Mouse (Mus musculus) CH12.LX (cell line): ENCODE data around the gene Kpnb1. TPM values are rescaled to one million over a fixed set of nuclear protein-coding genes. Genes with fewer than 3 reads are reported as not detected.

ENCODE experiments used
- DNase-seq: peaks from one replicate; pipeline ENCODE4 v3.0.0-alpha.2; 2013; ENCODE audit errors: extremely low read depth
- H3K27ac ChIP-seq: 2 replicates; pipeline ENCODE4 v1.5.1; 2012; ENCODE audit warnings: low read depth, mild to moderate bottlenecking, control low read depth, moderate library complexity; ENCODE audit not compliant: insufficient read depth
- H3K27me3 ChIP-seq: replicated peaks from 2 replicates; pipeline ENCODE3; 2012; ENCODE audit warnings: inconsistent platforms
- H3K36me3 ChIP-seq, 2 experiments: replicated peaks in 1 of 2; 2 replicates each; pipeline versions ENCODE3 to v1.6.1; 2012; ENCODE audit warnings: inconsistent platforms in 1 of 2, low read length in 1 of 2, mild to moderate bottlenecking in 1 of 2, mixed read lengths in 1 of 2, moderate library complexity in 1 of 2; ENCODE audit not compliant: control insufficient read depth in 1 of 2, insufficient read depth in 1 of 2
- H3K4me1 ChIP-seq, 2 experiments: 2 replicates each; pipeline ENCODE4 v1.6.1; 2012; ENCODE audit warnings: inconsistent platforms in 1 of 2, moderate library complexity in 1 of 2; ENCODE audit not compliant: insufficient read depth in 2 of 2, control insufficient read depth in 1 of 2
- H3K4me2 ChIP-seq: 2 replicates; pipeline ENCODE4 v1.6.1; 2012; ENCODE audit warnings: low read depth, mild to moderate bottlenecking, control low read depth; ENCODE audit not compliant: poor library complexity, insufficient read depth, severe bottlenecking
- H3K4me3 ChIP-seq, 3 experiments: fragments of 150-350 bp in 1 of 3; sonication (generic) in 1 of 3; replicated peaks in 1 of 3; 2 replicates each; pipeline versions ENCODE3 to v1.5.1; 2011 to 2012; ENCODE audit warnings: low read depth in 2 of 3, low read length in 2 of 3, mild to moderate bottlenecking in 2 of 3, moderate library complexity in 2 of 3, control low read depth in 1 of 3, improper control_type of control experiment in 1 of 3, inconsistent platforms in 1 of 3, mixed read lengths in 1 of 3; ENCODE audit not compliant: poor library complexity in 1 of 3
- H3K79me2 ChIP-seq: replicated peaks from 2 replicates; pipeline ENCODE4 v1.6.1; 2012; ENCODE audit warnings: mild to moderate bottlenecking, moderate library complexity; ENCODE audit not compliant: control insufficient read depth, poor library complexity, insufficient read depth, severe bottlenecking; ENCODE audit errors: extremely low read depth
- H3K9ac ChIP-seq: 2 replicates; pipeline ENCODE4 v1.6.1; 2012; ENCODE audit warnings: low read depth, mild to moderate bottlenecking, control low read depth, moderate library complexity; ENCODE audit not compliant: insufficient read depth
- H3K9me3 ChIP-seq: replicated peaks from 2 replicates; pipeline ENCODE3; 2012; ENCODE audit warnings: low read length, inconsistent platforms, mixed read lengths
- CHD1 ChIP-seq: IDR thresholded peaks from 2 replicates; pipeline ENCODE4 v1.6.1; 2012; ENCODE audit warnings: low read depth, low read length, improper control_type of control experiment, inconsistent platforms
- E2F4 ChIP-seq: IDR thresholded peaks from 2 replicates; pipeline ENCODE4 v1.6.1; 2011; ENCODE audit warnings: low read depth, low read length, improper control_type of control experiment; ENCODE audit not compliant: insufficient replicate concordance
- ETS1 ChIP-seq: conservative IDR thresholded peaks from 2 replicates; pipeline ENCODE4 v1.6.1; 2012; ENCODE audit warnings: low read depth, mild to moderate bottlenecking, inconsistent platforms, low read length, improper control_type of control experiment, moderate library complexity
- GABPA ChIP-seq: IDR thresholded peaks from 2 replicates; pipeline ENCODE4 v1.6.1; 2012; ENCODE audit warnings: low read depth, low read length, improper control_type of control experiment, inconsistent platforms; ENCODE audit not compliant: insufficient replicate concordance
- HCFC1 ChIP-seq: IDR thresholded peaks from 2 replicates; pipeline ENCODE4 v1.6.1; 2012; ENCODE audit warnings: low read depth, mild to moderate bottlenecking, inconsistent platforms, low read length, improper control_type of control experiment
- JUN ChIP-seq: IDR thresholded peaks from 2 replicates; pipeline ENCODE4 v1.6.1; 2011; ENCODE audit warnings: low read depth, mild to moderate bottlenecking, low read length, improper control_type of control experiment, moderate library complexity; ENCODE audit not compliant: insufficient read depth
- MEF2A ChIP-seq: IDR thresholded peaks from 2 replicates; pipeline ENCODE4 v1.6.1; 2014; ENCODE audit warnings: low read depth, mild to moderate bottlenecking, inconsistent platforms, low read length, improper control_type of control experiment, borderline replicate concordance
- NELFE ChIP-seq: IDR thresholded peaks from 2 replicates; pipeline ENCODE4 v1.6.1; 2011; ENCODE audit warnings: low read depth, low read length, improper control_type of control experiment
- PAX5 ChIP-seq: IDR thresholded peaks from 2 replicates; pipeline ENCODE4 v1.6.1; 2012; ENCODE audit warnings: low read length, inconsistent platforms, mixed read lengths
- RAD21 ChIP-seq: IDR thresholded peaks from 2 replicates; pipeline ENCODE4 v1.6.1; 2011; ENCODE audit warnings: low read depth, mild to moderate bottlenecking, low read length, improper control_type of control experiment, moderate library complexity
- RCOR1 ChIP-seq: conservative IDR thresholded peaks from 2 replicates; pipeline ENCODE4 v1.6.1; 2012; ENCODE audit warnings: low read depth, mild to moderate bottlenecking, inconsistent platforms, low read length, improper control_type of control experiment
- SIN3A ChIP-seq: IDR thresholded peaks from 2 replicates; pipeline ENCODE4 v1.6.1; 2012; ENCODE audit warnings: low read length, improper control_type of control experiment, inconsistent platforms
- SMC3 ChIP-seq: IDR thresholded peaks from 2 replicates; pipeline ENCODE4 v1.6.1; 2011; ENCODE audit warnings: low read depth, low read length, improper control_type of control experiment
- UBTF ChIP-seq: IDR thresholded peaks from 2 replicates; pipeline ENCODE4 v1.6.1; 2012; ENCODE audit warnings: low read depth, mild to moderate bottlenecking, inconsistent platforms, low read length, improper control_type of control experiment, moderate library complexity
- USF2 ChIP-seq: conservative IDR thresholded peaks from 2 replicates; pipeline ENCODE4 v1.6.1; 2011; ENCODE audit warnings: low read depth, low read length, improper control_type of control experiment
- ZC3H11A ChIP-seq: IDR thresholded peaks from 2 replicates; pipeline ENCODE4 v1.6.1; 2012; ENCODE audit warnings: low read depth, mild to moderate bottlenecking, inconsistent platforms, low read length, improper control_type of control experiment
- ZKSCAN1 ChIP-seq: IDR thresholded peaks from 2 replicates; pipeline ENCODE4 v1.6.1; 2012; ENCODE audit warnings: low read depth, inconsistent platforms, low read length, improper control_type of control experiment, borderline replicate concordance
- ZNF384 ChIP-seq: IDR thresholded peaks from 2 replicates; pipeline ENCODE4 v1.6.1; 2012; ENCODE audit warnings: low read depth, low read length, improper control_type of control experiment, inconsistent platforms
- dilution Hi-C: fragments of 300-500 bp; cut with MboI; formaldehyde crosslinking; loops from 2 replicates; pipeline ENCODE4 v1.14.3; 2020; ENCODE audit warnings: low sequenced_read_pairs; ENCODE audit not compliant: extremely low pct_unique_long_range_greater_than_20kb, extremely low pct_ligation_motif_present
- in situ Hi-C: fragments of 300-500 bp; cut with MboI; formaldehyde crosslinking; loops from 3 replicates; pipeline ENCODE4 v1.14.3; 2019; ENCODE audit warnings: low sequenced_read_pairs, low pct_ligation_motif_present, low pct_unique_long_range_greater_than_20kb, mixed read lengths
- polyA plus RNA-seq: library from polyadenylated mRNA; unstranded; fragments of >175 nt; gene quantifications from 2 replicates; pipeline ENCODE4 v1.2.1, GENCODE M21; 2012; ENCODE audit warnings: low read depth; ENCODE audit not compliant: insufficient read length
- total RNA-seq, 2 experiments: library from RNA; depleted of rRNA; stranded (reverse); fragments of 300-350 nt in 1 of 2; fragments of >200 nt in 1 of 2; gene quantifications; 2 replicates each; pipeline ENCODE4 v1.2.3; 2012 to 2014

Kpnb1 gene
- total and polyA plus RNA-seq, 3 experiments = 194 to 411 (median 234) TPM

DNA sequence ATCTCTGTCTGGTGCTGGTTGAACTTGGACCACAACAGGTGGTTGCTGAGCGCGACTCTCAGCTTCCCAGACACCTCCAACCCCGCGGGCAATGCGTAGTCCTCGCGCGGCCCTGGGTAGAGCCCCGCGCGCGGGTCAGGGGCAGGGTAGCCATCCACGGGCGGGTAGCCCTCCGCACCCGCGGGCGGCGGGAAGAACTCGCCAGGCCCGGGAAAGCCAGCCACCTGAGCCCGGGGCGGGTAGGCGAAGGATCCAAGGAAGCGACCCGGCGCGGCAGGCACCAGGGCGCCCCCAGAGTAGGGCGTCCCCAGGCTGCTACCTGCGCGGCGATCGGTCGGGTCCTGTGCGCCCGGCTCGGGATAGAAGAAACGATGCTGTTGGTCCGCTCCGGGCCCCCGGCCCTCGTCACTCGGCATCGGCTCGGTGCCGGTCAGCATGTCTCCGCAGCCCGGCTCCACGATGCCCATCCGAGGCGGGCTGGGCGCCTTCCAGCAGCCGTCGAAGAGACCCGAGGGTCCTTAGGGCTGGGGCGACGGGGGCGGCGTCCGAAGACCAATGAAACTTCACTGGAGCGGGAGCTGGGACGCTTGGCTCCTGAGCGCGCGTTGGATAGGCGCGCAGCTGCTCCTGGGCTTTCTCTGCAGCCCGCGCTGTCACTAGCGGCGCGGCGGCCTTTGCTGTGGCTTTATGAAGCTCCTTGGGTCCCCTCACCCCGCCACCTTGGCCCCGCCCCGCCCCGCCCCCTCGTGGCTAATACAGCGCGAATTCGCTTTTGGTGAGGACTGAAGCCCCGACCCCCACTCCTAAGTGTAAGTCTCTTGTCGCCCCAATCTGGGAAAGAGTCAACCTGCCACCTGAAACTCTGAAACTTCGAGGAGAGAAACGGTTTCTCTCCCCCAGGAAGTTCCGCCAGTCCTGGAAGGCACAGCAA is 72.7 kb downstream of the Kpnb1 start, which contains the start of gene Tbx21:
Gene Tbx21 (minus strand): TSS at position 661 of the 931 bp plus-strand sequence.
- no peaks in the 10 kb centered on the region for H3K27me3 ChIP-seq
- no peak for TF ChIP-seq RCOR1
- no peak for TF ChIP-seq ZKSCAN1
- no peak for TF ChIP-seq CHD1
- no peak for TF ChIP-seq HCFC1
- no peak for TF ChIP-seq UBTF
- no peak for TF ChIP-seq ZC3H11A
- no peak for TF ChIP-seq GABPA
- TF ChIP-seq E2F4 = no peak
- TF ChIP-seq SIN3A = no peak
- TF ChIP-seq USF2 = no peak
- TF ChIP-seq MEF2A = no peak
- no peak for TF ChIP-seq SMC3
- no peak for TF ChIP-seq NELFE
- no peak for TF ChIP-seq ZNF384
- TF ChIP-seq, all 38 proteins: peak for 0
- no peak for DNase-seq
- Histone ChIP-seq H3K79me2 (no peaks in the 10 kb centered on the region), H3K4me3 (peak within 1 kb of the TSS in 1 of 3 experiments; percentile 14), H3K36me3 (no peaks in the 10 kb centered on the region), H3K9ac (no peak within 1 kb of the TSS), H3K9me3 (peaks cover 7% of the 10 kb centered on the region), H3K4me1 (peaks cover 7 to 40% of the 10 kb centered on the region in 2 experiments; a peak in 3 of 4 replicates), H3K4me2 (0 out of 2 replicates have a peak within 1 kb of the TSS, but pooled peaks have one; percentile 10), H3K27ac (no peak within 1 kb of the TSS)
- dilution Hi-C loops (no loop called here), in situ Hi-C loops (loop anchor here (5.0 kb wide), 1 partner anchor 32 kb away; no protein-coding TSS in a partner anchor)

DNA sequence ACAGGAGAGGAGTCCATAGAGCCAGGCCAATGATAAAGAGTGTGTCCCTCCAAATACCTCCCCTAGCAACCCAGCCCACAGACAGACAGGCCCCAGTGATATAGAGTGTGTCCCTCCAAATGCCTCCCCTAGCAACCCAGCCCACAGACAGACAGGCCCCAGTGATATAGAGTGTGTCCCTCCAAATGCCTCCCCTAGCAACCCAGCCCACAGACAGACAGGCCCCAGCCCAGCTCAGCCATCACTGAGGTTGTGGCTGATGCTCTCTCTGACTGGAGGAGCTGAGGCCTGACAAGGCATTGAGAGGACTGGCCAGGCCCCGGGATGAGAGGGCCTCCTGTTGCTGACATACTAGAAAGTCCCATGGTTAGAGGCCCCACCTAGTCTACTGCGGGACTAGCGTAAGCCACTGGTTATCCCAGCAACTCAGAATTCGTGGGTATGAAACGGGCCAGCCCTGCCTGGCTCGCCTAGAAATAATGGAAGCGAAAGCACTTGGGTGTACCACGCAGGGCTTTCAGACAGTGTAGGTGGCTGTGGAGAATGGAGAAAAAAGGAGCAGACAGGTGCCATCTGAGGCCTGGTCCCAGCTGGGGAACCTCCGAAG is 75.1 kb downstream of the Kpnb1 start:
- peaks cover 7% of the 10 kb centered on the region for H3K9me3 ChIP-seq
- TF ChIP-seq USF2 (no peak), RAD21 (no peak), ZC3H11A (no peak), ETS1 (no peak), JUN (no peak), GABPA (no peak), PAX5 (no peak)
- TF ChIP-seq, all 38 proteins: peak for 0
- Histone ChIP-seq H3K9ac (no peak overlapping the region), H3K4me1 (peaks cover 3 to 23% of the 10 kb centered on the region in 2 experiments; a peak in 3 of 4 replicates), H3K4me3 (no peak overlapping the region), H3K4me2 (no peak overlapping the region), H3K27me3 (no peaks in the 10 kb centered on the region), H3K36me3 (no peaks in the 10 kb centered on the region), H3K27ac (no peak overlapping the region), H3K79me2 (no peaks in the 10 kb centered on the region)
- in situ Hi-C loops = loop anchor here (5.0 kb wide), 1 partner anchor 35 kb away; no protein-coding TSS in a partner anchor
- no peak for DNase-seq
- dilution Hi-C loops = no loop called here

Other genes with a start within 250 kb of the Kpnb1 start
- 38.5 and 42.9 TPM in 2 replicates for gene Pnpo, start 243.9 kb downstream of the Kpnb1 start, total RNA-seq (2012; rRNA removed)
- 54.3 and 56.2 TPM in 2 replicates for gene Pnpo, start 243.9 kb downstream of the Kpnb1 start, total RNA-seq (2014; rRNA removed)
- gene Pnpo, start 243.9 kb downstream of the Kpnb1 start, polyA plus RNA-seq = 32.5 and 36.3 TPM in 2 replicates
- 2.1 and 2.8 TPM in 2 replicates for gene Sp2, start 204.9 kb downstream of the Kpnb1 start, total RNA-seq (2012; rRNA removed)
- gene Sp2, start 204.9 kb downstream of the Kpnb1 start, total RNA-seq (2014; rRNA removed) = 1.1 TPM in 2 replicates
- 15.9 and 21.0 TPM in 2 replicates for gene Sp2, start 204.9 kb downstream of the Kpnb1 start, polyA plus RNA-seq
- gene Sp6, start 174.5 kb downstream of the Kpnb1 start, total RNA-seq (2012; rRNA removed) = 44.3 and 65.5 TPM in 2 replicates
- gene Sp6, start 174.5 kb downstream of the Kpnb1 start, total RNA-seq (2014; rRNA removed) = 15.8 and 18.4 TPM in 2 replicates
- gene Sp6, start 174.5 kb downstream of the Kpnb1 start, polyA plus RNA-seq = 10.0 and 10.1 TPM in 2 replicates
- gene Scrn2, start 157.9 kb downstream of the Kpnb1 start, total RNA-seq (2012; rRNA removed) = 55.8 and 63.9 TPM in 2 replicates
- 34.5 and 37.5 TPM in 2 replicates for gene Scrn2, start 157.9 kb downstream of the Kpnb1 start, total RNA-seq (2014; rRNA removed)
- gene Scrn2, start 157.9 kb downstream of the Kpnb1 start, polyA plus RNA-seq = 35.2 and 41.1 TPM in 2 replicates
- 0.38 and 0.46 TPM in 2 replicates for gene Lrrc46, start 146.5 kb downstream of the Kpnb1 start, total RNA-seq (2012; rRNA removed)
- 0.23 TPM in 1 of 2 replicates, not detected in the other for gene Lrrc46, start 146.5 kb downstream of the Kpnb1 start, total RNA-seq (2014; rRNA removed)
- gene Lrrc46, start 146.5 kb downstream of the Kpnb1 start, polyA plus RNA-seq = 0.91 and 1.0 TPM in 2 replicates
- 111 and 119 TPM in 2 replicates for gene Mrpl10, start 146.3 kb downstream of the Kpnb1 start, total RNA-seq (2012; rRNA removed)
- 93.2 and 104 TPM in 2 replicates for gene Mrpl10, start 146.3 kb downstream of the Kpnb1 start, total RNA-seq (2014; rRNA removed)
- gene Mrpl10, start 146.3 kb downstream of the Kpnb1 start, polyA plus RNA-seq = 110 and 132 TPM in 2 replicates
- 14.2 and 17.6 TPM in 2 replicates for gene Osbpl7, start 137.3 kb downstream of the Kpnb1 start, total RNA-seq (2012; rRNA removed)
- gene Osbpl7, start 137.3 kb downstream of the Kpnb1 start, total RNA-seq (2014; rRNA removed) = 6.6 and 7.4 TPM in 2 replicates
- gene Osbpl7, start 137.3 kb downstream of the Kpnb1 start, polyA plus RNA-seq = 22.1 and 24.4 TPM in 2 replicates
- 0.08 TPM in 2 replicates for gene Tbx21, start 72.5 kb downstream of the Kpnb1 start, total RNA-seq (2012; rRNA removed)
- not detected in 2 replicates for gene Tbx21, start 72.5 kb downstream of the Kpnb1 start, total RNA-seq (2014; rRNA removed)
- gene Tbx21, start 72.5 kb downstream of the Kpnb1 start, polyA plus RNA-seq = 0.09 TPM in 1 of 2 replicates, not detected in the other
- 2.1 and 3.1 TPM in 2 replicates for gene Tbkbp1, start 36.4 kb downstream of the Kpnb1 start, total RNA-seq (2012; rRNA removed)
- gene Tbkbp1, start 36.4 kb downstream of the Kpnb1 start, total RNA-seq (2014; rRNA removed) = 0.44 and 1.2 TPM in 2 replicates
- gene Tbkbp1, start 36.4 kb downstream of the Kpnb1 start, polyA plus RNA-seq = 5.2 and 5.7 TPM in 2 replicates
- gene Npepps, start 92.8 kb upstream of the Kpnb1 start, total RNA-seq (2012; rRNA removed) = 37.6 and 42.5 TPM in 2 replicates
- 29.8 and 33.8 TPM in 2 replicates for gene Npepps, start 92.8 kb upstream of the Kpnb1 start, total RNA-seq (2014; rRNA removed)
- gene Npepps, start 92.8 kb upstream of the Kpnb1 start, polyA plus RNA-seq = 50.8 and 56.3 TPM in 2 replicates
- gene Mrpl45, start 127.8 kb upstream of the Kpnb1 start, total RNA-seq (2012; rRNA removed) = 101 and 106 TPM in 2 replicates
- 153 and 158 TPM in 2 replicates for gene Mrpl45, start 127.8 kb upstream of the Kpnb1 start, total RNA-seq (2014; rRNA removed)
- gene Mrpl45, start 127.8 kb upstream of the Kpnb1 start, polyA plus RNA-seq = 123 and 124 TPM in 2 replicates
- 0.04 and 0.08 TPM in 2 replicates for gene Gpr179, start 164.2 kb upstream of the Kpnb1 start, total RNA-seq (2012; rRNA removed)
- gene Gpr179, start 164.2 kb upstream of the Kpnb1 start, total RNA-seq (2014; rRNA removed) = not detected in 2 replicates
- gene Gpr179, start 164.2 kb upstream of the Kpnb1 start, polyA plus RNA-seq = 0.03 and 0.05 TPM in 2 replicates
- gene Socs7, start 174.7 kb upstream of the Kpnb1 start, total RNA-seq (2012; rRNA removed) = 17.0 and 17.4 TPM in 2 replicates
- gene Socs7, start 174.7 kb upstream of the Kpnb1 start, total RNA-seq (2014; rRNA removed) = 10.2 and 11.9 TPM in 2 replicates
- 14.2 and 15.1 TPM in 2 replicates for gene Socs7, start 174.7 kb upstream of the Kpnb1 start, polyA plus RNA-seq
- 2.1 and 4.2 TPM in 2 replicates for gene Arhgap23, start 227.7 kb upstream of the Kpnb1 start, total RNA-seq (2012; rRNA removed)
- gene Arhgap23, start 227.7 kb upstream of the Kpnb1 start, total RNA-seq (2014; rRNA removed) = 0.89 and 1.2 TPM in 2 replicates
- gene Arhgap23, start 227.7 kb upstream of the Kpnb1 start, polyA plus RNA-seq = 4.9 and 5.6 TPM in 2 replicates